Mouse (Mus musculus) heart, postnatal 4 days (tissue): Measurements from ENCODE around the gene Tmprss6. TPM values are rescaled to one million over a fixed set of nuclear protein-coding genes. Genes with fewer than 3 reads are reported as not detected.
A peak's percentile ranks its signal among the peaks of the same experiment; 100 is the strongest.

Experiments used
- DNase-seq: peaks from one replicate; pipeline ENCODE4 v3.0.0; 2021
- total RNA-seq, 2 experiments: library from RNA; stranded (reverse); gene quantifications; 2 replicates each; pipeline ENCODE4 v1.2.3; 2021

Tmprss6 gene
- total RNA-seq, 2 experiments from 2014 or later, result not detected

DNA sequence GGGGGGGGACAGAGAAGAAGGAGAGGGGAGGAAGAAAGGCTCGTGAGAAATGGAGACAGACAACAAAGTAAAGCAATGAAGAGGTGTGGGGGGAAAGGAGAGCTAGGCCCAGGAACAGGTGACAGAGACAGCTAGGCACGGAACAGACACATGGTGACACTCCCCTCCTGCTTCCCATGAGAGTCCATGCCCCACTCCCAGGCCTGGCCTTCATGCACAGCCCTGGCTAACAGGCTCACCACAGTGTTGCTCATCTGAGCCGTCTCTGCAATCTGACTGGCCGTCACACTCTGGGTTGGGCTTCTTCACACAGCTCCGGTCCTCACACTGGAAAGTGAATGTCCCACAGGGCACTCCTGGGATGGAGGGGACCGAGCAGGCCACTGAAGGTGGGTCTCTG, 24.6 kb downstream of the Tmprss6 start:
- no peak for DNase-seq

DNA sequence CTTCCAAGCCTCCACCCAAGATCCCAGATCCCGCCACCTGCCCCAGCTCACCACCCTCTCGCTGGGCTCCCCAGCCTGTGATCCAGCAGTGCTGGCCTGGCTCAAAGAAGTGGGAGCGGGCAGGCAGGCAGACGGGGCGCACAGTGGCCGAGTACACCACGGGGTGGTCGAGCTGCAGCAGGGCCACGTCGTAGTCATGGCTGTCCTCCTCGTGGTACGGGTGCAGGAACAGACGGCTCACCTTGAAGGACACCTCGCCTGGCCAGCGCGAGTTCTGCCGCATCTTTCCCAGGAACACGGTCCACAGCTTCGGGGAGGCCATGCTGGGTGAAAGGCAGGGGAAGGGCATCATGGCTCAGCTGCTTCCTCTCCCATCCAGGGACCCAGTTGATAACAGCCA, 26.2 kb downstream of the Tmprss6 start:
- no peak for DNase-seq

DNA sequence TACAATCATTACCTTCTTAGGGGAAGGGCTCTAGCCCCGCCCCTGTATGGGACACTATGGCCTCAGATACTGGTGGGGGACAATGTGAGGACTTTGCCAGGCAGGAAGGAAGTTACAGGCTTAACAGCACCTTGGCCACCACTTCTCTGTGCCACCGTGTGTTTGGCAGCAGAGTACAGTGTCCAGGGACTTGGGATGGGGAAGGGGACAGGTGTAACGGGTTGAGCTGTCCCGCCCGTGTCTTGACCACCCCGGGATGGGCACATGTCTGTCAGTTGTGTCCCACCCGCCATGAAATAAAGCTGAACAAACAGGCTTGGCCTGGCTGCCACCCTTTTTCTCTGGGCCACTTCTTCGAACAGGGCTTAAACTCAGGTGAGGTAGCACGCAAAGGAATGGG, 29.5 kb downstream of the Tmprss6 start:
- DNase-seq, result no peak

DNA sequence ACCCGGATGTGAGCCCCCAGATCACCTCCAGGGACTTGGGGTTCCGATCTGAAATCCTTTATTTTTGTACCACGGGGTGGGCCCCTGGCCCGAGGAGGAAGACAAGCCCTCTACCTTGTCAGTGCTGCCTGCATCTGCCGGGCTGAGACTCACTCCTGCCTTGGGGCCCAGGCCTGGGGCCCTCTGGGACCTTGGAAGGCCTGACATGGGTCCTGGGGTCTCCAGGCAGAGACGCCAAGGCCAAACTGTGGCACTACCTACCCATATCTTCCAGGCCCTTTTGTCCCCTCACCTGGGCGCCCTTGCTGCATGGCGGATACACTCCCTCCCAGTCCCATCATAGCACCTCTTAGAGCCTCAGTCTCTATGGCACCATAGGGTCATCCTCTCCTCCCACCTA, 29.9 kb downstream of the Tmprss6 start:
- no peak for DNase-seq

DNA sequence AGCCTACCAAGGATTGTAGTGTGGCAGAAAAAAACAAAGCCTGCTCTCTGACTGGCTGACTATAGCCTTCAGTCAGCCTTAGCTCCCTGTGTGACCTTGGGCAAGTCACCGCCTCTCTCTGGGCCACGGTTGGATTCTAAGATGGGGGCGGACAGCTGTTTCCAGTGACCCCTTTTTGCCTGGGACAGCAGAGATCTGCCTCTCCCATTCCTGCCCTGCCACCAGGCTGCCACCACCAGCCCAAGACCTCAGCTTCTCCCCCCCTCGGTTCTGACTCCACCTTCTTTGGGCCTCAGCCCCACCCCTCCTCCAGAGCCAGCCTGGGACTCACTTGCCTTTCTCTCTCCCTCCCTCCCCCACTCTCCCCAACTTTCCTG, 30.4 kb downstream of the Tmprss6 start:
- DNase-seq, result no peak

DNA sequence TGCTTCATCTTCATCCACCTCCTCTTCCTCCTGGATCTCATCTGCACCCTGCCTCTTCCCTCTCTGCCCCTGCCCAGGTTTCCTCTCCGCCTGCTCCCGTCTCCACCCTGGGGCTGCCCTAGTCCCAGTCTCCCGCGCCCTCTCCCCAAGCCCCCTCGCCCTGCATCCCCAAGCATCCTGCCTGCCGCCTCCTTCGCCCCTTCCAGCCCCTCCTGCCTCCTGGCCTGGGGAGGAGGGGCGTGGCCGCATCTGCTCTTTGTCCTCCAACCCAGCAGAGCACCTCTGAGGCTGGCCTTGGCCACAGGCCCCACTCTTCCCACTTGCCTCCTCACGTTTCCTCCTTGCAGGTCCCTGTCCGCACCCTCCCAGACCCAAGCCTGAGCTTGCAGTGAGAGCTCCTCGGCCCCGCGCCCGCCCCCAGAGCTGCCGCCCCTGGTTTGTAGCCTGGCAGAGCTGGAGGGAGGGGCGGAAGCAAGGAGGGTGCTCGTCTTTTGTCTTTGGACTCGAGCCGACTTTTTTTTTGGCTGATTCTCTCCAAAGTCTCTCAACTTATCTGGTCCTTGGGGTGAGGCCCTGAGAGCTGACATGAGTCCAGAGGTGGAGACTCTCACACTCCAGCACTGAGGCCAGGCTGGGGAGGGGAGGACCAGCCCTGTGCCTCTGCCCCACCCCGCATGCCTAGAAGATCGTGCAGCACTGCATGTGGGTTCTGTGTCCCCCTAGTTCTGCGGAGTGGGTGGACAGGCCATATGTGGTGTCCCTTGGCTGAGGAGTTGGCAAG, 31.0 kb downstream of the Tmprss6 start:
- DNase-seq, result peak; percentile 72

DNA sequence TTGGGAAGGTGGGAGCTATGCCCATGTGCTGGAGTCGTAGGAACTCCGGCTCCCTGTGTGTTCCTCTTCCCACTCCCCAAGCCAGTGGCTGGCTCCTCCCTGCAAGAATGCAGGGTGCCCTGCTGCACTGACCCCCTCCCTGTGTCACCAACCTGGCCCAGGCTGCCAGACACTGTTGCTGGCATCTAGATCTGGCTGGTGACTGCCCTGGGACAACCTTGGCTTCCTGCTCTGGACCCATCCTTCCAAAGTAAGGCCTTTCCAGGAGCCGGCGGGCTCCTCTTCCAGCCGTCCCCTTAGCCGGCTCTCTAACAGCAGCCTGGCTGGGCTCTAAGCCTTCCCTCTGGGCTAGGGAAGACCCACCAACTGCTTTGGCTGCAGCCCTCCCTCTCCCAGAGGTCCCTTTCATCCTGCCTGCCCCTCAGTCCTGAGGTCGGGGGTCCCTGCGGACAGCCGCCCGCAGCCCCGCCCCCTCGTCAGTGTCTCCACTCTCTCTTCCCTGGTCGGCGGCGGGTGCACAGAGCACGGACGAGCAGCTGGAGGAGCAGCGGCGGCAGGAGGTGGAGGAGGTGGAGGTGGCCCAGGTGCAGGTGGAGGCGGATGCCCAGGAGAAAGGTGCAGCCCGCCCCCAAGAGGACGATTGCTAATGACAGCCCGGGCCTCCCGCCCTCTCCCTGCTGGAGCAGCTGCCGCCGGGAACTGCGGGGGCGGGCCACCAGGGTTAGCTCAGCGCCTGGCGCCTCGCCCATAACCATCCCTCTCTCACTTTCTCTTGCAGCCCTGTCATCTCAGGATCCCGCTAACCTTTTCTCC, 31.8 kb downstream of the Tmprss6 start:
- peak; percentile 94 for DNase-seq

DNA sequence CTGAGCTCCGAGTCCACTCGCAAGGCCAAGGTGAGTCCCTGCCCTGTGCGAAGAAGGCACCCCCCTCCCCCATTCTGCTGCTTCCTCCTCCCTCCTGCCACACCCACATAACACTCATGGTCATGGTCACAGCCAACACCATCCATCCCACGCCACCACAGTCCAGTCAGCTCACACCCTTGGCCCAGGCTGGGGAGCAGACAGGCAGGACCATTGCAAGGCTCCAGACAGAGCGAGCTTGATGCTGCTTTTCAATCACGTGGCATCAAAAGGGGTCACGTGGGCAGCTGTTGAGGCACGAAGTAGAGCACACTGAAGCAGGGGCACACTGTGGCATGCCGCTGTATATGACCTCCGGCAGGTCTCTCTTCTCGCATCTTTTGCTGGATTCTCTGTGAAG, 32.8 kb downstream of the Tmprss6 start:
- no peak for DNase-seq

DNA sequence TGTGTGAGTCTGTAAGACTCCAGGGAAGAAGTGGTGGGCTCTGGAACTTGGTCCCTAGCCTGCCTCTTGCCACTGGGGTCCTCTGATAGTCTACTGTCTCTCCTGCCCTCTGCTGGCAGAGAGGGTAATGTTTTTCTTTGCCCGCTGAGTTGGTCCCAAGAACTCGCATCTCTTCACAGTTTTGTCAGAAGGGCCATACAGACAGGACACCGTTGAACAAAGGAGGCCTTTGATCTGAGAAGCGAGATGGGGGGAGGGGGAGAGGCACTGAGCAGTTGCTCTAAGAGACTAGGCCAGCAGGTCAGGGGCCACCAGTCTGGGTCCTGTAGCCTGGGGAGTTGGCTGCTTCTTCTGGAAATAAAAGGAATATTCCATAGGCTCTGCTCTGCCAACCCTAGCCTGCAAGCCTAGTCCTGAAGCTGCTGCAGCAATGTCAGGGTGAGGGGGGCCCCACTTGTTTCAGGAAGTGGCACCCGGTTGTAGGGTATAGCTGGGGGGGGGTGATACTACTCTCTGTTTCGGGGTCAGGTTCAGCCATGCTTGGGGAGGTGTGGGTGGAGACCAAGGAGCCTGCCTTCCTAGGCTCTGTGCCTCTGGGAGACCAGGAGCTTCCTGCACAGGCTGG, 33.4 kb downstream of the Tmprss6 start:
- DNase-seq, result peak; percentile 62

DNA sequence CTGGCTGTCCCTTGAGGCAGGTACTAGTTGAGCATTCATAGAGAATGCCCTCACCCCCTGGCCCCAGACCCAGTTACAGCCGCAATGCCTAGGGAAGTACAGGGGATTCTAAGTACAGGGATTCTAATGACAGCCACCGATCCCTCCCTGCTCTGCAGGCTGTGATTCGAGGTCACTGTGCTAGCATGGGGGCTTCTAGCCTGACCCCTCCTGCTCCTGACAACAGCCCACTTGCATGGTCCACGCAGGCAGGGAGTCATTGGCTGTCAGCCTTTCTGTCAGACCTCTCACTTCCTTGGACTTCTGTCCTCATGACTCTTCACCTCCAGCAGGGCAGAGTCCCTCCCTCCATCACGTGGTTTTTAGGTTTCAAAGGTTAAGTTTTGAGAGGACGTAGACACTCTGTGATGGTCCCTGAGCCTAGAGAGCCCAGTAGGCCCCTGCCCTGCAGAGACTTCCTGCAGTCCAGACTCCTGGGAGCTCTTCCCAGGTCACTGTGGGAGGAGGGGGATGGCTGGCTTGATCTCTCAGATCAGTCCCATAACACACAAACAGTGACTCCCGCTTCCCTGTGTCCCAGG, 36.8 kb downstream of the Tmprss6 start:
- DNase-seq, result no peak

DNA sequence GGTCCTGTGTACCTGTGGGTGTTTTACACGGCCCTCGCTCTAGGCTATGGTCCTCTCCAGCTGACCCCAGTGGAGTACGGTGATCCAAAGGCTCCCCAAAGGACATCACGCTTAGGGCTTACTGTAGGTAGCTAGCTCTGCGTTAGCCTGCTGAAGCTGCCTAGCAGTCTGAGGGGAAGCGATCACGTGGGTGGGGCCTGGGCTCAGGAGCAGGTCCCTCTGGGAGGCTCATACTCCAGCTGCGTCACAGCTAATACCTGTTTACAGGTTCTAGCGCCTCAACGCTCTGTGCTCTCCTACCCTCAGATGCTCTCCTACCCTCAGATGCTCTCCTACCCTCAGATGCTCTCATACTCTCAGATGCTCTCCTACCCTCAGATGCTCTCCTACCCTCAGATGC, 37.6 kb downstream of the Tmprss6 start:
- no peak for DNase-seq

DNA sequence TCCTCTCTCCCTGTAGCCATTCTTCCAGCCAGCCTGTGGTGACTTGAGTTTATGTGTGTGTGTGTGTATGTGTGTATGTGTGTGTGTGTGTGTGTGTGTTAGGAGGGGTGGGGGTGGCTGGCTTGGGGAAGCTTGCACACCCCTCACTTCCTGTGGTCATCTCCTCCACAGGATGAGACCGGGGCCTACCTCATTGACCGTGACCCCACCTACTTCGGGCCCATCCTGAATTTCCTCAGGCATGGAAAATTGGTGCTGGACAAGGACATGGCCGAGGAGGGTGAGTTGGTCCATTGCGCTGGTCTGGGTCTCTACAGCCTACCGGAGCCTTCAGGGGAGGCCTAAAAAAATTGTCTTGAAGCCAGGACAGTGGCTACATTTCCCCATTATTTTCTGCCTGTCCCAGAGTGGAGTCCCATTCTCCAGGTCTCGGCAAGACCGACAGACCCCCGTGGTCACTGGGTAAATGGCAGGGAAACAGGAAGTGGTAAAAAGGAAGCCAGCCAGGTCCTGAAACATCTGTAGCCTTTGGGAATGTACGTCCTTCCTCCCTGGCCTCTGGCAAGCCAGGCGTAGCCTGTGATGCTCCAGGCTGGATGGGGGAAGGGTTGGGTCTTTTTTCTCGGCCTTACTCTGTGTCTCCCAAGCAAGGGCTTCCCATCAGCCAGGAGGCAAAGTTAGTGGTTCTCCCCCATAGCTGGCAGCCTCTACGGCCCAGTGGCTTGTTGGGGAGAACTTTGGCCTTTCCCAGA, 38.4 kb downstream of the Tmprss6 start:
- DNase-seq, result no peak

DNA sequence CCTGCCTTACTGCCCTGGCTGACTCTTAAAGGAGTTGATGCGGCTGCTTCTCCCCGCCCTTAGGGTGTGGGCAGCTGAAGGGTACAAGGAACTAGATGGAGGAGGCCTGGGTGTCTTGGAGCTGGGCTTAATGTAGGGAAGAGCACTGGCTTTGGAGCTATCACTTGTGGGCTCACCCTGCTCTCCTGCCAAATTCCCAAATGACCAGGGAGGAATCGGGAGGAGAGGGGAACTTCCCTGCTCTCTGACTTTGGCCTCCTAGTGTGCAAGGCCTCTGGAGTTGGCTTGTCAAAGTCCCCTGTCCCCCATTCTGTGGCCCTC, 39.3 kb downstream of the Tmprss6 start:
- DNase-seq, result no peak

DNA sequence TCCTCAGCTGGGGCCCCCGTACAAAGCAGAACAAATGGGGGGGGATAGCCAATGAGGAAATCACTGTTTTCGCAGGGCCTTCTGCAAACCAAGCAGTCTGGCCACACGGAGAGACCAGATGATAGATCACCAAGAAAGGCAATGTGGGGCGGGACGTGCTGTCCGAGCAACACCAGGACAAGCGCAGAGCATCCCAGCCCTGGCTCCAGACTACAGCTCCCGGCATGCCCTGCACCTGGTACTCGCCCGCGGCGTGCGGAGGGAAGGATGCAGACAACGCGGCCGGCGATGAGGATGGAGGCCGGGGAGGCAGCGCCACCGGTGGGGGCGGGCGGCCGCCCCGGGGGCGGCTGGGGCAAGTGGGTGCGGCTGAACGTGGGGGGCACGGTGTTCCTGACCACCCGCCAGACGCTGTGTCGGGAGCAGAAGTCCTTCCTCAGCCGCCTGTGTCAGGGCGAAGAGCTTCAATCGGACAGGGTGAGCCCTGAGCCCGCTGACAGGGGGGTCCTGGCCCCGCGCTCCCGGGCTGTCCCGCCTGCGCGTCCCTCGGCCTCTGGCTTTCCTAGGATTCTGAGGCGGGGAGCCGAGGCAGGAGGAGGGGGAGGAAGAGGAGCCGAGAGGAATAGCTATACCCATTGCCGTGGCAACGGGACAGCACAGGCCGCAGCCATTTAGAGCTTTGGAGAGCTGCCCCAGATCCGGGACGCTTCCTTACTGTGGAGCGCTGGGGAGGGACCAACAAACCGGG, 39.9 kb downstream of the Tmprss6 start, which contains the start of gene Kctd17:
Gene Kctd17, plus strand, starts transcription at position 174 of the 748 bp plus-strand sequence.
- DNase-seq, result peak; percentile 80

DNA sequence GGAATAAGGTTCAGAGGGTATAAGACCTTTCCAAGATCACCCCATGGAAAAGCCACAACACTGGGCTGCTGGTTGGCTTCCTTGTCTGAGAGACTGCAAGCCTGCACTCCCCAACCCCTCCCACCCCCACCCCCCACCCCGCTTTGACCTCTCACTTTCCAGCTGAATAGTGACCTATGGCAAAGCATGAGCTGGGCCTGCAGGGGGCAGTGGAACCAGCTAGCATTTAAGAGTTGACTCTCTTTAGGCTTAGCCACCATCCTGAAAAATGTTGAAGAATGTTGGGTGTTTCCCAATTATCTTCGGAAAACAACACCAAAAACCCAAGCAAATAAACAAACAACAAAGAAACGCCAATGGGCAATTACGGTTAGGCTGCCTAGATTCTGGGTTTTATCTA, 43.2 kb downstream of the Tmprss6 start:
- DNase-seq, result no peak

DNA sequence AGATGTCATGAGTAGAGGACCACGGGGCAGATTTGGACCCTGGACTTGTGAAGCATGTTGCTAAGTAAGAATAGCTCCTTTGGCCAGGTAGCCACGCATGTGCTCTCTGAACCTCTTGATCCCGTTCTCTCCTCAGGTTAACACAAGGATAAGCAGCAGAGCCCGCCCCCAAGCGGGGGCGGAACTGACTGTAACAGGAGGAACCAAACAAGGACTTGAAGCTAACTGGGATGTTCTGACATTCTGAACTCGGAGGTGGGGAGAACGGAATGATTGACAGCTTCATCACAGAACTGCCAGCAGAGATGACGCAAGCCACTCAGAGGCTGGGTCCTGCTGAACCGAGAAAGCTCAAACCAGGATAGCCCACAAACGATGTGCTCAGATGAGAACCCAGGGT, 43.9 kb downstream of the Tmprss6 start:
- DNase-seq, result no peak

DNA sequence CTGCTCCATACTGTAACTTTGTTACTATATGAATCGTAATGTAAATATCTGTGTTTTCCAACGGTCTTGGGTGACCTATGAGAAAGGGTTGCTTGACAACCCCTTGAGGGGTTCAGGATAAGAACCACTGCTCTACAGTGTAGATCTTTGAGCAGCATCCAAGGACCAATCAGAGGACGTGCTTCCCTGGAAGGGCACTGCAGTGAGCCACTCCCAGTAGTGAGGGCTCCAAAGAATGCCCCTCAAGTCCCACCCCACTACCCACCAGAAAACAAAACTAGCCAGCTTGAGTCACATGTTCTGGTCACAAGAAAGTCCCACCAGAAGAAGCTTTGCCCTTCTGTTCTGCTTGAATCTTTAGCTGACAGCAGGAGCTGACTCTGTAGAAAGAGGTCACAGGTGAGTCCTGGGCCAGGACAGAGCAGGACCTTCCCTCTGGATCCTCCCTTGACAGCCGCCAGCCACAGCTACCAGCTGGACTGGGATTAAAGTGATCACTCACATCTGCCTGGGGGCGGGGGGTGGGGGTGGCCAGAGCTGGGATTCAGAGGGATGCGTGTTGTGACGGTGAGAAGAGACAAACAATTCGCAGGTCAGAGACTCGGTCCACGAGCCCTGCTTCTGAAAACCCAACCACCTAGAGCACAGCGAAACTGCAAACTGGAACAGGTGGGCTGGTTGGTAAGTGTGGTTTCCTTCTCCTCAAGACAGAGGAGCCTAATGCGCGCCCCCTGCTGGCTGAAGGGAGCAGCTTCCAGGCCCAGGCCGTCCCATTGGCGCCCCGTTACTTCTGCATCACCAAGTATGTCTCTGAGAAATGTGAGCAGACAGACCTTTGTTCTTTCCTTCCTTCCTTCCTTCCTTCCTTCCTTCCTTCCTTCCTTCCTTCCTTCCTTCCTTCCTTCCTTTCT, 46.1 kb downstream of the Tmprss6 start:
- DNase-seq, result peak; percentile 87

DNA sequence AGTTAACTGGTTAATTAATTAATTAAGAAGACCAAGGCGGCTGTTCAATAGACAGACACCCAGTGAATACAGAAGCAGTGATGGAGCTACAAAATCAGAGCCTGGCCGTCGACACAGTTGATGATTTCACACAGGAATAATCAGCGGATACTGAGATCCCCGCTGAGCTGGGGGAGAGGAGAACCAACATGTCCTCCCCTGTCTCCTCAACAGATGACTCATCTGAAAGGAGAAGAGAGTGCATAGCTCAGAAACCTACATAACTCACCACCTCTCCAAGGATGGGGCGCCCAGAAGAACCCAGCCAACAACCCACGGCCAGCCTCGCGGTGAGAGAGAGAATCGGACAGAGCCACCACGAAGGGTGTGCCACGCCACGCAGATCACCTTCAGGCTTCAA, 48.0 kb downstream of the Tmprss6 start:
- DNase-seq, result no peak

DNA sequence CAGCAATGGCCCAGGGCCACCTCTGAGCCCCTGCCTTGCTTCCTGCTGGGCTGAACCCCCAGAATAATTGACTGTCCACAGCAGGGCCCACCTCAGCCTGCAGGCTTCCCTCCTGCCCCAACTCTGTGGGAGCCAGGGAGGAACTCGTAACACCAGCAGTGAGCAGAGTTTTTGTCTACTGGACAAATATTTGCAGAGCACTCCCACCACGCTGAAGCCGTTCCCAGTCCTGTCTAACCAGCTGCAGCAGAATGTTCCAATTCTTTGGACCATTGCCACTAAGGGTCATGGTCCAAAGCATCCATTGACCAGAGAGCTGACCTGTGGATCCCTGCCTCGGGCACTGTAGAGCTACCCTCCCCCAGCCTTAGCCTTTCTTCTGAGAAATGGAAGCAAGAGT, 51.5 kb downstream of the Tmprss6 start:
- no peak for DNase-seq

DNA sequence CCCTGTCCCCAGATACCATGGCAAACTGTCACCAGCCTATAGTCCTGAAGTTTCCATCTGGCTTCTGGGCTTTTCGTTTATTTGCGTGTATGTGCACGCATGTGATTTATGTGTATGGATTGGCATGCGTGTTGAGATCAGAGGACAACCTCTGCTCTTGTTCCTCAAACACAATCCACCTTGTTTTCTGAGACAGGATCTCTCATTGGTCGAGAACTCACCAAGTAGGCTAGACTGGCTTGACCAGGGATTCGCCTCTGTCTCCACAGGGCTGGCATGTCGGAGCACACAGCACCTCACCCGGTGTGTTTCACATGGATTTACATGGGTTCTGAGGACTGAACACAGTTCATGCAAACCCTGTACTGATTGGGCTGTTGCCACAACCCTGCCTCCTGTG, 54.3 kb downstream of the Tmprss6 start:
- no peak for DNase-seq

DNA sequence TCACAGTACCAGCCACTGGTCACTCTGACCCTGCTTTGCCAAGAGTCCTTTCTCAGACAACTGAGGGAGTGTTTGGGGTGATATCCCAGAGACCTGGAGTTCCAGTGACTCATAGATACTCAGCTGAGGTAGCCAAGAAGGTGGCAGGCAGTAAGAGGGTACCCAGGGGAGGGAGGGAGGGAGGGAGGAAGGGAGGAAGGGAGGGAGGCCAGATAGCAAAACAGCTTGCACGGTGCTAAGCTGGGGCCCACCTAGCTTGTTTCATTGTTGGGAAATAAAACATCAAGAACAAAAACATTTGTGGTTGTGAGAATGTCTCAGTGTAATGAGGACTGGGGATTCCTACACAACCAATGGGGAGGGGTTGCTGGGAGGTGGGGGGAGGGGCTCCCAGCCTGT, 54.7 kb downstream of the Tmprss6 start:
- DNase-seq, result no peak
